Mouse (Mus musculus) lung, adult 2 months (tissue): ENCODE results near the gene Acot13.

Source experiments
- CTCF ChIP-seq: fragments of 200-500 bp; IDR thresholded peaks from 2 replicates; pipeline ENCODE4 v1.5.1; 2011; ENCODE audit warnings: mild to moderate bottlenecking, low read length, control low read depth; ENCODE audit not compliant: insufficient read depth
- POLR2A ChIP-seq: fragments of 200-500 bp; IDR thresholded peaks from 2 replicates; pipeline ENCODE4 v1.6.1; 2011; ENCODE audit warnings: low read depth, mild to moderate bottlenecking, control low read depth, low read length, borderline replicate concordance; ENCODE audit errors: extremely low read depth

DNA sequence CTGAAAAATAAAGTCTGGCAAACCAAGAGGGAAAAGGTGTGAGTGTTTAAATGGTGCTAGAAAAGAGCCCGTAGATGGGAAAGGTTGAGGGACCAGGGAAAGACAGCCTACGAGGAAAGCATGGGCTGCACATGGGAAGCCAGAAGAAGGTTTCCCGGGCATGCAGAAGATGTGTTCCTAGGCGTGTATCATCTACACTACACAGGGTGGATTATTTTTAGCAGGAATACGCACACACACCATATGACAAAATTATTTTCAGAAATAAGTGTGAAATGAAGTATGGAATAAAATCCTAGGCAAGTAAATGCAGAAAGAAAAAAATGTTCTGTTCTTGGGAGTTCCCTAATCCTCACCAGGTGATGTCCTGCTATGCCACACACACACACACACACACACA is 43.9 kb downstream of the Acot13 start:
- TF ChIP-seq CTCF, result no peak
- TF ChIP-seq POLR2A, result no peak
